In the genomic region with DNA sequence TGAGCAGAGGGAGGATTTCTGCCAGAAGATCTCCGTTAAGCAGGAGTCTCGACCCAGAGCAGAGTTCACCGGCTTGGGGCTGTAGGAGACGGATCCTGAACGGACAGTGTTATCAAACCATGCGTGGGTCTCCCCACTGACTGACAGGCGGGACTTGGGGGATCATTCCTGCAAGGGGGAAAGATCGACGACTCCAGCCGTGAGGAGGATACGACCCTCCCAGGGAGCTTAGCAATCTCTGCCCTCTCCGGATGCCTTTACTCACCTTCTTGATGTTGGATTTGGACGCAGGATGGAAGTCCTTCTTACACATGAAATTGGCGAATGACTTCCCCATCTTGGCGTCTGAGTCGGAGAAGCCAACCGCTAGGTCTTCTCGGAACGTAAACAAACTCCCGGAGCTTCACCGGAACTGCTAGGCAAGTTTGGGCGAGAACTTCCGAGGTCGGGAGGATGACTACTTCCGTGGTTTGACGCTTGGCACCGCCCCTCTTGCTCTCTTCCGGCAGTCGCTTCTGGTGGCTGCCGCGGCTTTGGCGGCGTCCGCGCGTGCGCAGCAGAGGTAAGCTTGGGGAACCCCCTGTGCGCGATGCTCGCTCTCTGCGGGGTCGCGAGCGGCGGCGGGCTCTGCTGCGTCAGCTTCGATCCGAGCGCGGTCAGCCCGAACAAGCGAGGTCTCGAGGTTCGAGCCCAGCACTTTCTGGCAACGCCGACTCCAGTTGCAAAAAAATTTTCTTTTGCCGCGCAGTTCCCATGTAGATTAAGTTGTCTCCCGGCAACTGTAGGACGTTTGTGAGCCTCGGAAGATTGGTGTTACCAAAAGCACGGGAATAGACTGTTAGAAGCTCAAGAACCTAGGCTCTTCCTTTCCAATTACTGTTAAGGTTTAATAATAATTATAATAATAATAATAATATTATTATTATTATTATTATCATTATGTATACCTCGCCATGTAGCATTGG, we compare ENCODE assay signal across 8 mouse cellular contexts. TPM values are rescaled to one million over a fixed set of nuclear protein-coding genes. Genes with fewer than 3 reads are reported as not detected.
DNase-seq lines count a peak whose midpoint lies in the region; ATAC-seq and TF ChIP-seq lines count a peak whose summit lies in the region.

A gene (plus strand): TSS at position 450 of the 965 bp plus-strand sequence.
A gene (minus strand): TSS at position 550 of the 965 bp plus-strand sequence.

- in situ Hi-C loops in Patski (cut with MboI; ENCODE audit: low pct_unique_long_range_greater_than_20kb) = no loop called here

- ATAC-seq in Patski = peak; percentile 92
- peak; percentile 94 for ATAC-seq in hindbrain, embryonic 13.5 days (ENCODE audit: low FRiP score)

- H3K4me1 ChIP-seq in hindbrain, embryonic 13.5 days (replicated peaks) = peaks cover 17% of the 10 kb centered on the region

- peak within 1 kb of the TSS; percentile 88 for H3K4me3 ChIP-seq in hindbrain, embryonic 13.5 days

- H3K27ac ChIP-seq in hindbrain, embryonic 13.5 days = peak within 1 kb of the TSS; percentile 74

- peak within 1 kb of the TSS; percentile 82 for H3K9ac ChIP-seq in hindbrain, embryonic 13.5 days

- under 1% methylated on average over 64 of the region's 64 CpGs for WGBS in hindbrain, embryonic 13.5 days

- H3K9me3 ChIP-seq in hindbrain, embryonic 13.5 days = no peaks in the 10 kb centered on the region

- H3K4me2 ChIP-seq in hindbrain, embryonic 13.5 days = peak within 1 kb of the TSS; percentile 94

- DNase-seq in Patski (ENCODE audit: low read depth, low spot score) = peak; percentile 78
- DNase-seq in cerebellum, postnatal 14 days = peak; percentile 96 to 97
- peak; percentile 89 to 92 for DNase-seq in frontal cortex, postnatal 14 days (ENCODE audit: low spot score in 2 of 2)
- peak; percentile 79 to 86 for DNase-seq in layer of hippocampus, postnatal 25 days (ENCODE audit: extremely low spot score in 1 of 2, low spot score in 1 of 2)
- DNase-seq in lung, postnatal 25 days (ENCODE audit: low spot score) = peak; percentile 97
- peak; percentile 99 for DNase-seq in retina, embryonic 14.5 days (ENCODE audit: low spot score)
- DNase-seq in thymus, postnatal 4 days = peak; percentile 97

- no peaks in the 10 kb centered on the region for H3K27me3 ChIP-seq in Patski
- H3K27me3 ChIP-seq in hindbrain, embryonic 13.5 days = no peaks in the 10 kb centered on the region

- POLR2A ChIA-PET in Patski (lab: Charles Lee) = interaction anchor here (0.6 to 1.3 kb wide), 3 partner anchors 12 to 237 kb away, joined by 3 to 5 read pairs (median 4); no protein-coding TSS in a partner anchor

- CTCF ChIA-PET in Patski (lab: Charles Lee) = interaction anchor here (1.6 kb wide), 1 partner anchor 26 kb away, joined by 4 read pairs; no protein-coding TSS in a partner anchor

- peaks cover 22% of the 10 kb centered on the region for H3K36me3 ChIP-seq in hindbrain, embryonic 13.5 days

- TF ChIP-seq CTCF in Patski (IDR thresholded peaks at IDR 0.05) = no peak

RNA-seq across cellular contexts. Expression of the first gene that starts in this region (rescaled TPM):
- 19.9 TPM for polyA plus RNA-seq in Patski (2021)
- 9.0 and 9.9 TPM in 2 replicates for polyA plus RNA-seq in hindbrain, embryonic 13.5 days (2015; fragmentation: Nextera tagmentation; extraction: Ambion mirVana)
- total RNA-seq in layer of hippocampus, postnatal 25 days (2021) = 10 to 100 TPM; 17.3 to 27.5 TPM

RNA-seq across cellular contexts. Expression of the second gene that starts in this region (rescaled TPM):
- 24.1 TPM for polyA plus RNA-seq in Patski (2021)
- 31.9 and 33.0 TPM in 2 replicates for polyA plus RNA-seq in hindbrain, embryonic 13.5 days (2015; fragmentation: Nextera tagmentation; extraction: Ambion mirVana)
- 10 to 100 TPM; 27.0 to 29.3 TPM for total RNA-seq in layer of hippocampus, postnatal 25 days (2021)

Comparison
In these comparisons a context has a peak if more than half of its experiments do, and no peak if none do; other contexts are left out.
1. Peak in every context shown above with its lines: DNase-seq, ATAC-seq, H3K4me3 ChIP-seq and H3K27ac ChIP-seq.